Mouse (Mus musculus) ES-Bruce4 (cell line): ENCODE measurements around the gene Ccdc92b.

ENCODE experiments used
- CTCF ChIP-seq: IDR thresholded peaks from one replicate; pipeline ENCODE4 v1.8.1; 2011; ENCODE audit warnings: low read depth, low read length
- POLR2A ChIP-seq: IDR thresholded peaks from one replicate; pipeline ENCODE4 v1.8.1; 2011; ENCODE audit warnings: low read length; ENCODE audit not compliant: insufficient read depth

- TF ChIP-seq CTCF: no peak
- TF ChIP-seq POLR2A: no peak
Measured at GRCm38 (mm10) chr11:74590239-74590596, 29.2 kb upstream of the Ccdc92b start.
